Mouse (Mus musculus): Measurements from ENCODE around the gene Apc2. TPM values are rescaled to one million over a fixed set of nuclear protein-coding genes. Genes with fewer than 3 reads are reported as not detected.

Apc2 gene
- polyA plus RNA-seq, 1 experiment from 2014 or later = 1.4 TPM

GRCm38 (mm10) chr10:80265149-80265486, 30.7 kb upstream of the Apc2 start:
- Histone ChIP-seq H3K27ac (replicated peaks in 1 of 2; ENCODE audit: control insufficient read depth in 1 of 2, insufficient read depth in 1 of 2, low read depth in 2 of 2, low read length in 2 of 2) (peak overlapping the region; percentile 56 to 83), H3K36me3 (ENCODE audit: control insufficient read depth, insufficient read depth, low read length) (peaks cover 21% of the 10 kb centered on the region), H3K4me1 (ENCODE audit: control insufficient read depth in 2 of 2, insufficient read depth in 2 of 2, low read length in 2 of 2) (peaks cover 30 to 49% of the 10 kb centered on the region in 2 experiments), H3K9ac (ENCODE audit: low read length) (peak overlapping the region; percentile 96), H3K9me3 (ENCODE audit: control insufficient read depth, low read length) (no peaks in the 10 kb centered on the region), H3K4me2 (ENCODE audit: low read length) (peak overlapping the region; percentile 94), H3K4me3 (ENCODE audit: control insufficient read depth in 1 of 2, insufficient read depth in 1 of 2, low read depth in 1 of 2, low read length in 2 of 2) (peak overlapping the region; percentile 71 to 75), H3K27me3 (ENCODE audit: control insufficient read depth, insufficient read depth, low read length) (no peaks in the 10 kb centered on the region)
- no peak for ATAC-seq (ENCODE audit: insufficient number of reproducible peaks, insufficient read depth, low FRiP score, low read depth)
- 0% methylated on average over 18 of the region's 18 CpGs for WGBS

GRCm38 (mm10) chr10:80270099-80270498, 25.7 kb upstream of the Apc2 start:
- Histone ChIP-seq H3K27ac (replicated peaks in 1 of 2; ENCODE audit: control insufficient read depth in 1 of 2, insufficient read depth in 1 of 2, low read depth in 2 of 2, low read length in 2 of 2) (no peak overlapping the region), H3K9me3 (ENCODE audit: control insufficient read depth, low read length) (no peaks in the 10 kb centered on the region), H3K9ac (ENCODE audit: low read length) (0 out of 2 replicates have a peak overlapping the region, but pooled peaks have one; percentile 36), H3K4me2 (ENCODE audit: low read length) (no peak overlapping the region), H3K4me3 (ENCODE audit: control insufficient read depth in 1 of 2, insufficient read depth in 1 of 2, low read depth in 1 of 2, low read length in 2 of 2) (no peak overlapping the region), H3K36me3 (ENCODE audit: control insufficient read depth, insufficient read depth, low read length) (peaks cover 55% of the 10 kb centered on the region), H3K4me1 (ENCODE audit: control insufficient read depth in 2 of 2, insufficient read depth in 2 of 2, low read length in 2 of 2) (peaks cover 30 to 46% of the 10 kb centered on the region in 2 experiments), H3K27me3 (ENCODE audit: control insufficient read depth, insufficient read depth, low read length) (no peaks in the 10 kb centered on the region)
- 82% methylated on average over 2 of the region's 2 CpGs for WGBS
- ATAC-seq (ENCODE audit: insufficient number of reproducible peaks, insufficient read depth, low FRiP score, low read depth) = no peak

- Histone ChIP-seq H3K27ac (replicated peaks in 1 of 2; ENCODE audit: control insufficient read depth in 1 of 2, insufficient read depth in 1 of 2, low read depth in 2 of 2, low read length in 2 of 2) (0 out of 4 replicates have a peak overlapping the region, but pooled peaks of 1 of the 2 experiments have one; percentile 24), H3K36me3 (ENCODE audit: control insufficient read depth, insufficient read depth, low read length) (peaks cover 61% of the 10 kb centered on the region), H3K4me1 (ENCODE audit: control insufficient read depth in 2 of 2, insufficient read depth in 2 of 2, low read length in 2 of 2) (peaks cover 28 to 44% of the 10 kb centered on the region in 2 experiments), H3K9me3 (ENCODE audit: control insufficient read depth, low read length) (no peaks in the 10 kb centered on the region), H3K9ac (ENCODE audit: low read length) (no peak overlapping the region; the same call in 1 of the 2 replicates), H3K4me3 (ENCODE audit: control insufficient read depth in 1 of 2, insufficient read depth in 1 of 2, low read depth in 1 of 2, low read length in 2 of 2) (no peak overlapping the region), H3K4me2 (ENCODE audit: low read length) (no peak overlapping the region), H3K27me3 (ENCODE audit: control insufficient read depth, insufficient read depth, low read length) (no peaks in the 10 kb centered on the region)
- 70% methylated on average over 6 of the region's 6 CpGs for WGBS
- ATAC-seq (ENCODE audit: insufficient number of reproducible peaks, insufficient read depth, low FRiP score, low read depth) = no peak
Measured at GRCm38 (mm10) chr10:80270734-80271181, 25.0 kb upstream of the Apc2 start.

- Histone ChIP-seq H3K27me3 (ENCODE audit: control insufficient read depth, insufficient read depth, low read length) (no peaks in the 10 kb centered on the region), H3K4me3 (ENCODE audit: control insufficient read depth in 1 of 2, insufficient read depth in 1 of 2, low read depth in 1 of 2, low read length in 2 of 2) (no peak overlapping the region), H3K9ac (ENCODE audit: low read length) (peak overlapping the region; percentile 21), H3K36me3 (ENCODE audit: control insufficient read depth, insufficient read depth, low read length) (peaks cover 67% of the 10 kb centered on the region), H3K27ac (replicated peaks in 1 of 2; ENCODE audit: control insufficient read depth in 1 of 2, insufficient read depth in 1 of 2, low read depth in 2 of 2, low read length in 2 of 2) (no peak overlapping the region), H3K4me2 (ENCODE audit: low read length) (no peak overlapping the region), H3K9me3 (ENCODE audit: control insufficient read depth, low read length) (no peaks in the 10 kb centered on the region), H3K4me1 (ENCODE audit: control insufficient read depth in 2 of 2, insufficient read depth in 2 of 2, low read length in 2 of 2) (peaks cover 24 to 38% of the 10 kb centered on the region in 2 experiments)
- WGBS = 87% methylated on average over 5 of the region's 5 CpGs
- no peak for ATAC-seq (ENCODE audit: insufficient number of reproducible peaks, insufficient read depth, low FRiP score, low read depth)
Measured at GRCm38 (mm10) chr10:80271186-80271843, 24.5 kb upstream of the Apc2 start.

- Histone ChIP-seq H3K36me3 (ENCODE audit: control insufficient read depth, insufficient read depth, low read length) (peaks cover 70% of the 10 kb centered on the region), H3K27ac (replicated peaks in 1 of 2; ENCODE audit: control insufficient read depth in 1 of 2, insufficient read depth in 1 of 2, low read depth in 2 of 2, low read length in 2 of 2) (no peak overlapping the region), H3K9me3 (ENCODE audit: control insufficient read depth, low read length) (no peaks in the 10 kb centered on the region), H3K4me2 (ENCODE audit: low read length) (no peak overlapping the region), H3K4me1 (ENCODE audit: control insufficient read depth in 2 of 2, insufficient read depth in 2 of 2, low read length in 2 of 2) (peaks cover 19 to 31% of the 10 kb centered on the region in 2 experiments), H3K4me3 (ENCODE audit: control insufficient read depth in 1 of 2, insufficient read depth in 1 of 2, low read depth in 1 of 2, low read length in 2 of 2) (no peak overlapping the region), H3K9ac (ENCODE audit: low read length) (no peak overlapping the region), H3K27me3 (ENCODE audit: control insufficient read depth, insufficient read depth, low read length) (no peaks in the 10 kb centered on the region)
- no peak for ATAC-seq (ENCODE audit: insufficient number of reproducible peaks, insufficient read depth, low FRiP score, low read depth)
- WGBS = 87% methylated on average over 8 of the region's 8 CpGs
Measured at GRCm38 (mm10) chr10:80271870-80272585, 23.7 kb upstream of the Apc2 start.

GRCm38 (mm10) chr10:80273847-80274246, 21.9 kb upstream of the Apc2 start:
- peaks cover 10 to 16% of the 10 kb centered on the region in 2 experiments for H3K4me1 ChIP-seq (ENCODE audit: control insufficient read depth in 2 of 2, insufficient read depth in 2 of 2, low read length in 2 of 2)
- H3K27me3 ChIP-seq (ENCODE audit: control insufficient read depth, insufficient read depth, low read length) = no peaks in the 10 kb centered on the region
- H3K9me3 ChIP-seq (ENCODE audit: control insufficient read depth, low read length) = no peaks in the 10 kb centered on the region
- H3K9ac ChIP-seq (ENCODE audit: low read length) = no peak overlapping the region
- 76% methylated on average over 3 of the region's 3 CpGs for WGBS
- peaks cover 75% of the 10 kb centered on the region for H3K36me3 ChIP-seq (ENCODE audit: control insufficient read depth, insufficient read depth, low read length)
- H3K27ac ChIP-seq (replicated peaks in 1 of 2; ENCODE audit: control insufficient read depth in 1 of 2, insufficient read depth in 1 of 2, low read depth in 2 of 2, low read length in 2 of 2) = no peak overlapping the region
- no peak for ATAC-seq (ENCODE audit: insufficient number of reproducible peaks, insufficient read depth, low FRiP score, low read depth)
- H3K4me2 ChIP-seq (ENCODE audit: low read length) = no peak overlapping the region
- no peak overlapping the region for H3K4me3 ChIP-seq (ENCODE audit: control insufficient read depth in 1 of 2, insufficient read depth in 1 of 2, low read depth in 1 of 2, low read length in 2 of 2)

- H3K4me1 ChIP-seq (ENCODE audit: control insufficient read depth in 2 of 2, insufficient read depth in 2 of 2, low read length in 2 of 2) = peaks cover 6 to 9% of the 10 kb centered on the region in 2 experiments
Measured at GRCm38 (mm10) chr10:80276238-80276637, 19.5 kb upstream of the Apc2 start.

More at GRCm38 (mm10) chr10:80276238-80276637, 19.5 kb upstream of the Apc2 start:
- Histone ChIP-seq H3K9me3 (ENCODE audit: control insufficient read depth, low read length) (no peaks in the 10 kb centered on the region), H3K27me3 (ENCODE audit: control insufficient read depth, insufficient read depth, low read length) (no peaks in the 10 kb centered on the region), H3K36me3 (ENCODE audit: control insufficient read depth, insufficient read depth, low read length) (peaks cover 88% of the 10 kb centered on the region), H3K27ac (replicated peaks in 1 of 2; ENCODE audit: control insufficient read depth in 1 of 2, insufficient read depth in 1 of 2, low read depth in 2 of 2, low read length in 2 of 2) (no peak overlapping the region), H3K4me2 (ENCODE audit: low read length) (no peak overlapping the region), H3K9ac (ENCODE audit: low read length) (no peak overlapping the region), H3K4me3 (ENCODE audit: control insufficient read depth in 1 of 2, insufficient read depth in 1 of 2, low read depth in 1 of 2, low read length in 2 of 2) (no peak overlapping the region)
- 86% methylated on average over 4 of the region's 5 CpGs for WGBS
- no peak for ATAC-seq (ENCODE audit: insufficient number of reproducible peaks, insufficient read depth, low FRiP score, low read depth)
